In the genomic region with DNA sequence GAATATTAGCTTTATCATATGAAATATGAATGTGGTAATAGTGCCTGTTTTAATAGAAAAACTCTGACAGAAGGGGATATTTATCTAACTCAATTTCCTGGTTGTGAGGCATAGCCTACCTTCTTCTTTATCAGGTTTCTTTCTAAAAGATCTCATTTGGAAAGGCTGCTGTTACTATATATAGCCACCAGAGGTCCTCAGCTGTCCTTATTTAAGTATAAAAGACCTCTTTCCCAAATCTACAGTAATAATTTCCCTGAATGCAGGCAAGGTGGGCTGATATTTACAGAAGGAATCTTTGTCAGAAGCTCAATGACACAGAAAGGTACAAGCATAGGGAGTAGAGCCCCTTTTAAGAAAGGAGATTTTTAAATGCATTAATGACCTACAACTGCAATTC, we compare ENCODE assay signal across 12 mouse cellular contexts. TPM values are rescaled to one million over a fixed set of nuclear protein-coding genes. Genes with fewer than 3 reads are reported as not detected.
DNase-seq lines count a peak whose midpoint lies in the region; ATAC-seq and TF ChIP-seq lines count a peak whose summit lies in the region.
"Had no signal": no experiment of that assay in that cellular context is flagged by ENCODE, and none has a peak within 500 bp of the region (broad histone marks: within the 10 kb centered on the region; RNA-seq: fewer than 3 reads in every experiment).

No protein-coding gene starts in this region.

- peak; percentile 65 for TF ChIP-seq CTCF in heart, adult 2 months (IDR thresholded peaks at IDR 0.05)
- TF ChIP-seq CTCF in liver, embryonic 14.5 days (IDR thresholded peaks at IDR 0.05; ENCODE audit: low read depth): peak; percentile 24; the same call in 1 of the 2 replicates

- ATAC-seq in liver, embryonic 14.5 days (ENCODE audit: insufficient read depth): no peak
- peak; percentile 50; the same call in 1 of the 2 replicates for ATAC-seq in megakaryocyte progenitor cell, adult 5-6 weeks (replicated peaks; ENCODE audit: poor library complexity)

- DNase-seq in heart, adult 2 months: no peak
- no peak for DNase-seq in heart, postnatal 14 days
- DNase-seq in liver, embryonic 14.5 days (ENCODE audit: low read depth in 3 of 3, low spot score in 3 of 3): no peak
- no peak for DNase-seq in liver
- DNase-seq in Muller cell, postnatal 12 days (ENCODE audit: inconsistent ontology term): peak; percentile 12
- DNase-seq in spleen, postnatal 4 days (ENCODE audit: low spot score in 2 of 2): no peak
- no peak for DNase-seq in urinary bladder, adult 2 months (ENCODE audit: low spot score)

- H3K4me1 ChIP-seq in heart, adult 2 months (ENCODE audit: control insufficient read depth, insufficient read depth, low read length): no peaks in the 10 kb centered on the region
- no peaks in the 10 kb centered on the region for H3K4me1 ChIP-seq in liver, embryonic 14.5 days (replicated peaks; ENCODE audit: control insufficient read depth in 2 of 2, insufficient read depth in 2 of 2, low read length in 1 of 2)
- H3K4me1 ChIP-seq: heart, embryonic 15.5 days had no signal

- no peaks in the 10 kb centered on the region for H3K36me3 ChIP-seq in heart, adult 2 months (ENCODE audit: control insufficient read depth, insufficient read depth, low read length)
- no peaks in the 10 kb centered on the region for H3K36me3 ChIP-seq in liver, embryonic 14.5 days (replicated peaks; ENCODE audit: control insufficient read depth, insufficient read depth, low read depth)
- H3K36me3 ChIP-seq: heart, embryonic 15.5 days had no signal

- intact Hi-C loops in heart, adult 2 months (cut with DNase I): no loop called here
- intact Hi-C loops in heart, postnatal 14 days (cut with DNase I): loop anchor here (10.0 kb wide), 1 partner anchor 462 kb away; no protein-coding TSS in a partner anchor

- no peak overlapping the region for H3K4me3 ChIP-seq in heart, adult 2 months
- no peak overlapping the region for H3K4me3 ChIP-seq in liver, embryonic 14.5 days (ENCODE audit: insufficient read depth in 1 of 2, low read depth in 2 of 2, low read length in 2 of 2)
- H3K4me3 ChIP-seq: heart, embryonic 15.5 days; myocyte had no signal

- H3K9ac ChIP-seq in heart, adult 2 months (ENCODE audit: low read depth, low read length): no peak overlapping the region
- H3K9ac ChIP-seq in liver, embryonic 14.5 days (replicated peaks): no peak overlapping the region
- H3K9ac ChIP-seq: heart, embryonic 15.5 days had no signal

- TF ChIP-seq POLR2A in heart, adult 2 months (IDR thresholded peaks at IDR 0.05; ENCODE audit: insufficient read depth, low read depth, low read length): no peak

- no peak overlapping the region for H3K27ac ChIP-seq in heart, adult 2 months
- no peak overlapping the region for H3K27ac ChIP-seq in liver, embryonic 14.5 days
- H3K27ac ChIP-seq: heart, embryonic 15.5 days had no signal

- no peaks in the 10 kb centered on the region for H3K79me2 ChIP-seq in heart, adult 2 months (replicated peaks; ENCODE audit: control insufficient read depth, insufficient read depth, low read length)

- no peaks in the 10 kb centered on the region for H3K9me3 ChIP-seq in liver, embryonic 14.5 days (ENCODE audit: control insufficient read depth, low read length)
- H3K9me3 ChIP-seq: heart, embryonic 15.5 days had no signal

- no peak for TF ChIP-seq EP300 in heart, adult 2 months (IDR thresholded peaks at IDR 0.05; ENCODE audit: insufficient read depth, low read depth, low read length)
- no peak for TF ChIP-seq EP300 in liver, embryonic 14.5 days (IDR thresholded peaks at IDR 0.05; ENCODE audit: low read depth)

- no peak overlapping the region for H3K4me2 ChIP-seq in liver, embryonic 14.5 days (ENCODE audit: low read depth)
- H3K4me2 ChIP-seq: heart, embryonic 15.5 days had no signal

- H3K27me3 ChIP-seq in heart, adult 2 months (ENCODE audit: control insufficient read depth, insufficient read depth, low read length): no peaks in the 10 kb centered on the region
- H3K27me3 ChIP-seq in liver, embryonic 14.5 days (ENCODE audit: control insufficient read depth, insufficient read depth, low read length): no peaks in the 10 kb centered on the region
- H3K27me3 ChIP-seq: heart, embryonic 15.5 days had no signal

RNA-seq across cellular contexts. Expression of gene Trap1a, which starts 39.2 kb away (rescaled TPM):
- total RNA-seq in heart, adult 2 months (2021): not detected
- not detected in 2 replicates for polyA plus RNA-seq in heart, adult 2 months (2012; rRNA removed)
- not detected for total RNA-seq in heart, postnatal 14 days (2021)
- 0.10 and 0.13 TPM in 2 replicates for polyA plus RNA-seq in liver, embryonic 14.5 days (2012; rRNA removed)
- not detected in 2 replicates for polyA plus RNA-seq in liver, embryonic 14.5 days (2014; fragmentation: Nextera tagmentation; extraction: Ambion mirVana)
- total RNA-seq in megakaryocyte progenitor cell, adult 5-6 weeks (2015): not detected in 2 replicates
- not detected in 2 replicates for total RNA-seq in megakaryocyte progenitor cell, adult 5-6 weeks (2017)
- 0.06 TPM in 1 of 2 replicates, not detected in the other for polyA plus RNA-seq in urinary bladder, adult 2 months (2012; rRNA removed)
- polyA plus RNA-seq: large intestine, adult 2 months; liver, embryonic 16.5 days; myocyte had no signal
